Mouse (Mus musculus): ENCODE data around the gene Ppm1h. TPM values are rescaled to one million over a fixed set of nuclear protein-coding genes. Genes with fewer than 3 reads are reported as not detected.
A peak's percentile ranks its signal among the peaks of the same experiment; 100 is the strongest.

The Ppm1h gene
- polyA plus RNA-seq, 1 experiment from 2014 or later: 31.2 TPM

- no peak overlapping the region for H3K27ac ChIP-seq (replicated peaks)
- WGBS: 43% methylated on average over 12 of the region's 12 CpGs
- H3K4me1 ChIP-seq (replicated peaks): no peaks in the 10 kb centered on the region; the same call in 1 of the 2 replicates
- H3K36me3 ChIP-seq: no peaks in the 10 kb centered on the region
- H3K9me3 ChIP-seq: no peaks in the 10 kb centered on the region
- no peak for ATAC-seq (ENCODE audit: low FRiP score, low read depth)
- no peaks in the 10 kb centered on the region for H3K27me3 ChIP-seq
- H3K4me3 ChIP-seq: no peak overlapping the region
- no peak overlapping the region for H3K4me2 ChIP-seq
- H3K9ac ChIP-seq: no peak overlapping the region
Measured at GRCm38 (mm10) chr10:122827719-122828414, 149.3 kb downstream of the Ppm1h start.

GRCm38 (mm10) chr10:122829801-122830217 lies 151.2 kb downstream of the Ppm1h start:
- Histone ChIP-seq H3K9ac (no peak overlapping the region), H3K4me1 (replicated peaks) (no peaks in the 10 kb centered on the region; the same call in 1 of the 2 replicates), H3K27ac (replicated peaks) (no peak overlapping the region), H3K9me3 (no peaks in the 10 kb centered on the region), H3K27me3 (no peaks in the 10 kb centered on the region), H3K4me2 (no peak overlapping the region), H3K4me3 (no peak overlapping the region), H3K36me3 (no peaks in the 10 kb centered on the region)
- 53% methylated on average over 3 of the region's 3 CpGs for WGBS
- no peak for ATAC-seq (ENCODE audit: low FRiP score, low read depth)

GRCm38 (mm10) chr10:122830638-122831037 lies 152.1 kb downstream of the Ppm1h start:
- no peaks in the 10 kb centered on the region for H3K27me3 ChIP-seq
- 92% methylated on average over 10 of the region's 10 CpGs for whole genome bisulfite sequencing
- H3K36me3 ChIP-seq: no peaks in the 10 kb centered on the region
- ATAC-seq (ENCODE audit: low FRiP score, low read depth): no peak
- H3K4me3 ChIP-seq: no peak overlapping the region
- H3K4me1 ChIP-seq (replicated peaks): no peaks in the 10 kb centered on the region; the same call in 1 of the 2 replicates
- H3K27ac ChIP-seq (replicated peaks): no peak overlapping the region
- H3K9me3 ChIP-seq: no peaks in the 10 kb centered on the region
- no peak overlapping the region for H3K9ac ChIP-seq
- no peak overlapping the region for H3K4me2 ChIP-seq

GRCm38 (mm10) chr10:122842014-122842413 lies 163.5 kb downstream of the Ppm1h start:
- no peaks in the 10 kb centered on the region for H3K27me3 ChIP-seq

GRCm38 (mm10) chr10:122842961-122843360 lies 164.4 kb downstream of the Ppm1h start:
- H3K27ac ChIP-seq (replicated peaks): no peak overlapping the region

More at GRCm38 (mm10) chr10:122842014-122842413, 163.5 kb downstream of the Ppm1h start:
- WGBS: 90% methylated on average over 8 of the region's 8 CpGs
- H3K27ac ChIP-seq (replicated peaks): no peak overlapping the region
- H3K4me1 ChIP-seq (replicated peaks): peaks cover 7% of the 10 kb centered on the region
- no peak overlapping the region for H3K9ac ChIP-seq
- no peak for ATAC-seq (ENCODE audit: low FRiP score, low read depth)
- H3K4me2 ChIP-seq: no peak overlapping the region
- no peaks in the 10 kb centered on the region for H3K36me3 ChIP-seq
- H3K9me3 ChIP-seq: no peaks in the 10 kb centered on the region
- H3K4me3 ChIP-seq: no peak overlapping the region

GRCm38 (mm10) chr10:122845471-122845870 lies 166.9 kb downstream of the Ppm1h start:
- Histone ChIP-seq H3K27ac (replicated peaks) (peak overlapping the region; percentile 52; the same call in 1 of the 2 replicates), H3K4me3 (no peak overlapping the region), H3K4me1 (replicated peaks) (peaks cover 10% of the 10 kb centered on the region), H3K36me3 (no peaks in the 10 kb centered on the region), H3K4me2 (no peak overlapping the region), H3K9me3 (no peaks in the 10 kb centered on the region), H3K9ac (no peak overlapping the region), H3K27me3 (no peaks in the 10 kb centered on the region)
- no peak for ATAC-seq (ENCODE audit: low FRiP score, low read depth)
- 30% methylated on average over 7 of the region's 7 CpGs for WGBS

More at GRCm38 (mm10) chr10:122842961-122843360, 164.4 kb downstream of the Ppm1h start:
- Histone ChIP-seq H3K4me1 (replicated peaks) (peaks cover 10% of the 10 kb centered on the region), H3K4me2 (no peak overlapping the region), H3K36me3 (no peaks in the 10 kb centered on the region), H3K27me3 (no peaks in the 10 kb centered on the region), H3K9ac (no peak overlapping the region), H3K4me3 (no peak overlapping the region), H3K9me3 (no peaks in the 10 kb centered on the region)
- 90% methylated on average over 8 of the region's 8 CpGs for WGBS
- ATAC-seq (ENCODE audit: low FRiP score, low read depth): no peak

GRCm38 (mm10) chr10:122846476-122846875 lies 167.9 kb downstream of the Ppm1h start:
- Histone ChIP-seq H3K4me1 (replicated peaks) (peaks cover 10% of the 10 kb centered on the region), H3K36me3 (no peaks in the 10 kb centered on the region), H3K4me3 (no peak overlapping the region), H3K27ac (replicated peaks) (no peak overlapping the region), H3K27me3 (no peaks in the 10 kb centered on the region), H3K4me2 (no peak overlapping the region), H3K9me3 (no peaks in the 10 kb centered on the region), H3K9ac (no peak overlapping the region)
- 96% methylated on average over 1 of the region's 1 CpGs for WGBS
- ATAC-seq (ENCODE audit: low FRiP score, low read depth): no peak

- H3K36me3 ChIP-seq: no peaks in the 10 kb centered on the region
- no peak overlapping the region for H3K4me2 ChIP-seq
- H3K9me3 ChIP-seq: no peaks in the 10 kb centered on the region
- H3K9ac ChIP-seq: no peak overlapping the region
- no peaks in the 10 kb centered on the region for H3K27me3 ChIP-seq
- WGBS: 88% methylated on average over 2 of the region's 2 CpGs
- H3K4me1 ChIP-seq (replicated peaks): peaks cover 10% of the 10 kb centered on the region
- ATAC-seq (ENCODE audit: low FRiP score, low read depth): no peak
- H3K4me3 ChIP-seq: no peak overlapping the region
- no peak overlapping the region for H3K27ac ChIP-seq (replicated peaks)
Measured at GRCm38 (mm10) chr10:122848020-122848457, 169.5 kb downstream of the Ppm1h start.

GRCm38 (mm10) chr10:122851267-122852160 lies 173.0 kb downstream of the Ppm1h start:
- Histone ChIP-seq H3K4me1 (replicated peaks) (peaks cover 12% of the 10 kb centered on the region; the same call in 1 of the 2 replicates), H3K4me3 (no peak overlapping the region), H3K27ac (replicated peaks) (no peak overlapping the region), H3K36me3 (no peaks in the 10 kb centered on the region), H3K9me3 (no peaks in the 10 kb centered on the region), H3K27me3 (no peaks in the 10 kb centered on the region), H3K4me2 (no peak overlapping the region), H3K9ac (no peak overlapping the region)
- 90% methylated on average over 16 of the region's 16 CpGs for WGBS
- no peak for ATAC-seq (ENCODE audit: low FRiP score, low read depth)

- no peak overlapping the region for H3K4me2 ChIP-seq
- no peaks in the 10 kb centered on the region for H3K27me3 ChIP-seq
- H3K36me3 ChIP-seq: no peaks in the 10 kb centered on the region
- H3K4me1 ChIP-seq (replicated peaks): peaks cover 8% of the 10 kb centered on the region; the same call in 1 of the 2 replicates
- no peak for ATAC-seq (ENCODE audit: low FRiP score, low read depth)
- H3K27ac ChIP-seq (replicated peaks): no peak overlapping the region
- no peaks in the 10 kb centered on the region for H3K9me3 ChIP-seq
- H3K4me3 ChIP-seq: no peak overlapping the region
- 87% methylated on average over 6 of the region's 6 CpGs for WGBS
- H3K9ac ChIP-seq: no peak overlapping the region
Measured at GRCm38 (mm10) chr10:122854571-122854970, 176.0 kb downstream of the Ppm1h start.

GRCm38 (mm10) chr10:122855149-122855548 lies 176.6 kb downstream of the Ppm1h start:
- no peaks in the 10 kb centered on the region for H3K9me3 ChIP-seq
- H3K27ac ChIP-seq (replicated peaks): no peak overlapping the region
- no peak overlapping the region for H3K4me2 ChIP-seq
- H3K4me3 ChIP-seq: no peak overlapping the region
- ATAC-seq (ENCODE audit: low FRiP score, low read depth): no peak
- H3K27me3 ChIP-seq: no peaks in the 10 kb centered on the region
- peaks cover 8% of the 10 kb centered on the region; the same call in 1 of the 2 replicates for H3K4me1 ChIP-seq (replicated peaks)
- H3K36me3 ChIP-seq: no peaks in the 10 kb centered on the region
- 59% methylated on average over 4 of the region's 4 CpGs for WGBS
- H3K9ac ChIP-seq: no peak overlapping the region
